Mouse (Mus musculus) small intestine, adult 2 months (tissue): ENCODE data around the gene Cntnap2.
"Not testable (repeated sequence)": the region's sequence is repeated elsewhere in the genome, so short reads cannot be mapped to it uniquely, and the experiment has no call there.

Source experiments
- CTCF ChIP-seq: fragments of 200-500 bp; IDR thresholded peaks from 2 replicates; pipeline ENCODE4 v1.5.1; 2012; ENCODE audit warnings: low read depth, mild to moderate bottlenecking, control low read depth, inconsistent platforms, low read length, moderate library complexity, mixed read lengths; ENCODE audit not compliant: insufficient replicate concordance, insufficient read length; ENCODE audit errors: extremely low read depth
- POLR2A ChIP-seq: fragments of 200-500 bp; IDR thresholded peaks from 2 replicates; pipeline ENCODE4 v1.6.1; 2012; ENCODE audit warnings: low read depth, mild to moderate bottlenecking, control low read depth, inconsistent platforms, low read length, moderate library complexity

DNA sequence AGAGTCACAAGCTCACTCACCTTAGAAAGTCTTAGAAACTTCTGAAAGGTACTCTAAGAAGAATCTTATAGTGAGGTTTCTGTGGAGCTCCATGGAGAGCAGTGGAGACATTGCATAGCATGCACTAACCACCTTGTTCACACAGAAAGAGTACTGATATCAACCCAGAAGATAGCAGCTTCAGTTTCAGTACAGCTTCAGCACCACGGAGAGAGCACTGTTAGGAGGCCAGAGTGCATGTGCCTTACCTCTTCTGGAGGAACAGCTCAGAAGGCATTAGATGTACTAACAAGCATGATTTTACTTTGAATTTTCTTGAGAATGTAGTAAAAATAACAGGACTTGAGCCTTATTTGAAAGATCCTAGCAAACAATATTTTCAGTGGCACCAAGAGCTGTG, 2074.9 kb downstream of the Cntnap2 start:
- TF ChIP-seq CTCF, POLR2A: not testable (repeated sequence)
